Mouse (Mus musculus): ENCODE measurements around the gene Snrk. TPM values are rescaled to one million over a fixed set of nuclear protein-coding genes. Genes with fewer than 3 reads are reported as not detected.

Snrk gene
- total and polyA plus RNA-seq, 2 experiments from 2014 or later, result 77.2 to 90.5 TPM

GRCm38 (mm10) chr9:122183074-122183473 is 66.0 kb downstream of the Snrk start:
- ATAC-seq (ENCODE audit: low FRiP score), result no peak
- 74% methylated on average over 4 of the region's 4 CpGs for WGBS

GRCm38 (mm10) chr9:122184329-122184728 is 67.3 kb downstream of the Snrk start:
- no peak overlapping the region for H3K27ac ChIP-seq (ENCODE audit: low read depth, low read length)
- no peak for TF ChIP-seq CTCF (IDR thresholded peaks at IDR 0.05)
- no peaks in the 10 kb centered on the region for H3K9me3 ChIP-seq (ENCODE audit: low read length)
- 82% methylated on average over 3 of the region's 3 CpGs for WGBS
- H3K4me2 ChIP-seq (ENCODE audit: low read depth, low read length, poor library complexity, severe bottlenecking), result no peak overlapping the region
- no peak overlapping the region for H3K9ac ChIP-seq (replicated peaks; ENCODE audit: low read length, poor library complexity, severe bottlenecking)
- DNase-seq (ENCODE audit: low spot score), result no peak
- H3K36me3 ChIP-seq (ENCODE audit: insufficient read depth, low read length), result no peaks in the 10 kb centered on the region
- ATAC-seq (ENCODE audit: low FRiP score), result no peak
- no peaks in the 10 kb centered on the region for H3K4me1 ChIP-seq (ENCODE audit: insufficient read depth, low read length)
- no peak overlapping the region for H3K4me3 ChIP-seq (ENCODE audit: low read depth, low read length)
- no peaks in the 10 kb centered on the region for H3K27me3 ChIP-seq (ENCODE audit: insufficient read depth, low read length)

More at GRCm38 (mm10) chr9:122183074-122183473, 66.0 kb downstream of the Snrk start:
- Histone ChIP-seq H3K4me2 (ENCODE audit: low read depth, low read length, poor library complexity, severe bottlenecking) (no peak overlapping the region), H3K4me1 (ENCODE audit: insufficient read depth, low read length) (no peaks in the 10 kb centered on the region), H3K9ac (replicated peaks; ENCODE audit: low read length, poor library complexity, severe bottlenecking) (no peak overlapping the region), H3K27me3 (ENCODE audit: insufficient read depth, low read length) (no peaks in the 10 kb centered on the region), H3K4me3 (ENCODE audit: low read depth, low read length) (no peak overlapping the region), H3K36me3 (ENCODE audit: insufficient read depth, low read length) (no peaks in the 10 kb centered on the region), H3K9me3 (ENCODE audit: low read length) (no peaks in the 10 kb centered on the region), H3K27ac (ENCODE audit: low read depth, low read length) (no peak overlapping the region)
- DNase-seq (ENCODE audit: low spot score), result no peak
- TF ChIP-seq CTCF (IDR thresholded peaks at IDR 0.05), result no peak

- H3K27ac ChIP-seq (ENCODE audit: low read depth, low read length), result no peak overlapping the region
- no peaks in the 10 kb centered on the region for H3K36me3 ChIP-seq (ENCODE audit: insufficient read depth, low read length)
- WGBS, result 11% methylated on average over 2 of the region's 2 CpGs
- ATAC-seq (ENCODE audit: low FRiP score) (no peak), DNase-seq (ENCODE audit: low spot score) (peak; percentile 72)
- H3K9ac ChIP-seq (replicated peaks; ENCODE audit: low read length, poor library complexity, severe bottlenecking), result no peak overlapping the region
- H3K9me3 ChIP-seq (ENCODE audit: low read length), result no peaks in the 10 kb centered on the region
- H3K4me2 ChIP-seq (ENCODE audit: low read depth, low read length, poor library complexity, severe bottlenecking), result no peak overlapping the region
- H3K27me3 ChIP-seq (ENCODE audit: insufficient read depth, low read length), result no peaks in the 10 kb centered on the region
- TF ChIP-seq CTCF (IDR thresholded peaks at IDR 0.05), result peak; percentile 83
- no peaks in the 10 kb centered on the region for H3K4me1 ChIP-seq (ENCODE audit: insufficient read depth, low read length)
- H3K4me3 ChIP-seq (ENCODE audit: low read depth, low read length), result no peak overlapping the region
These were observed 68.0 kb downstream of the Snrk start for GRCm38 (mm10) chr9:122185061-122185460.

- Histone ChIP-seq H3K9me3 (ENCODE audit: low read length) (no peaks in the 10 kb centered on the region), H3K9ac (replicated peaks; ENCODE audit: low read length, poor library complexity, severe bottlenecking) (no peak overlapping the region), H3K4me2 (ENCODE audit: low read depth, low read length, poor library complexity, severe bottlenecking) (no peak overlapping the region), H3K4me1 (ENCODE audit: insufficient read depth, low read length) (no peaks in the 10 kb centered on the region), H3K27ac (ENCODE audit: low read depth, low read length) (no peak overlapping the region; the same call in 1 of the 2 replicates), H3K36me3 (ENCODE audit: insufficient read depth, low read length) (no peaks in the 10 kb centered on the region), H3K4me3 (ENCODE audit: low read depth, low read length) (no peak overlapping the region), H3K27me3 (ENCODE audit: insufficient read depth, low read length) (no peaks in the 10 kb centered on the region)
- ATAC-seq (ENCODE audit: low FRiP score) (no peak), DNase-seq (ENCODE audit: low spot score) (no peak)
- TF ChIP-seq CTCF (IDR thresholded peaks at IDR 0.05), result no peak
- WGBS, result 73% methylated on average over 6 of the region's 6 CpGs
These were observed 68.9 kb downstream of the Snrk start for GRCm38 (mm10) chr9:122185953-122186352.

GRCm38 (mm10) chr9:122186643-122187226 is 69.7 kb downstream of the Snrk start:
- Histone ChIP-seq H3K4me1 (ENCODE audit: insufficient read depth, low read length) (no peaks in the 10 kb centered on the region), H3K36me3 (ENCODE audit: insufficient read depth, low read length) (no peaks in the 10 kb centered on the region)

GRCm38 (mm10) chr9:122187451-122187921 is 70.4 kb downstream of the Snrk start:
- H3K4me1 ChIP-seq (ENCODE audit: insufficient read depth, low read length), result no peaks in the 10 kb centered on the region
- no peaks in the 10 kb centered on the region for H3K36me3 ChIP-seq (ENCODE audit: insufficient read depth, low read length)
- H3K9ac ChIP-seq (replicated peaks; ENCODE audit: low read length, poor library complexity, severe bottlenecking), result no peak overlapping the region
- H3K4me3 ChIP-seq (ENCODE audit: low read depth, low read length), result no peak overlapping the region
- no peak overlapping the region for H3K4me2 ChIP-seq (ENCODE audit: low read depth, low read length, poor library complexity, severe bottlenecking)
- TF ChIP-seq CTCF (IDR thresholded peaks at IDR 0.05), result no peak
- DNase-seq (ENCODE audit: low spot score), result no peak
- no peak overlapping the region for H3K27ac ChIP-seq (ENCODE audit: low read depth, low read length)
- no peaks in the 10 kb centered on the region for H3K27me3 ChIP-seq (ENCODE audit: insufficient read depth, low read length)
- WGBS, result 85% methylated on average over 7 of the region's 7 CpGs
- ATAC-seq (ENCODE audit: low FRiP score), result no peak
- H3K9me3 ChIP-seq (ENCODE audit: low read length), result no peaks in the 10 kb centered on the region

More at GRCm38 (mm10) chr9:122186643-122187226, 69.7 kb downstream of the Snrk start:
- Histone ChIP-seq H3K9me3 (ENCODE audit: low read length) (no peaks in the 10 kb centered on the region), H3K9ac (replicated peaks; ENCODE audit: low read length, poor library complexity, severe bottlenecking) (no peak overlapping the region), H3K4me2 (ENCODE audit: low read depth, low read length, poor library complexity, severe bottlenecking) (no peak overlapping the region), H3K27me3 (ENCODE audit: insufficient read depth, low read length) (no peaks in the 10 kb centered on the region), H3K27ac (ENCODE audit: low read depth, low read length) (no peak overlapping the region), H3K4me3 (ENCODE audit: low read depth, low read length) (no peak overlapping the region)
- DNase-seq (ENCODE audit: low spot score) (no peak), ATAC-seq (ENCODE audit: low FRiP score) (no peak)
- no peak for TF ChIP-seq CTCF (IDR thresholded peaks at IDR 0.05)
- WGBS, result 56% methylated on average over 1 of the region's 1 CpGs
